Mouse (Mus musculus) stomach, embryonic 16.5 days (tissue): ENCODE measurements around the gene Fstl1. TPM values are rescaled to one million over a fixed set of nuclear protein-coding genes. Genes with fewer than 3 reads are reported as not detected.

Experiments used
- ATAC-seq: fragments of 200-750 bp; cut with Nextera tagmentation; 2 replicates; pipeline ENCODE4 v1.8.0; 2017; ENCODE audit warnings: moderate number of reproducible peaks, moderate TSS enrichment; ENCODE audit not compliant: insufficient read depth, low FRiP score
- H3K27ac ChIP-seq: fragments of 300-500 bp; sonication (generic); 2 replicates; pipeline ENCODE4 v1.5.1; 2014; ENCODE audit warnings: low read length
- H3K27me3 ChIP-seq: fragments of 300-500 bp; sonication (generic); 2 replicates; pipeline ENCODE4 v1.6.1; 2014; ENCODE audit warnings: low read length, control low read depth, mixed read lengths; ENCODE audit not compliant: control insufficient read depth, insufficient read depth
- H3K36me3 ChIP-seq: fragments of 300-500 bp; sonication (generic); 2 replicates; pipeline ENCODE4 v1.6.1; 2014; ENCODE audit warnings: low read length; ENCODE audit not compliant: control insufficient read depth, insufficient read depth
- H3K4me1 ChIP-seq: fragments of 300-500 bp; sonication (generic); 2 replicates; pipeline ENCODE4 v1.6.1; 2014; ENCODE audit warnings: low read length, control low read depth, mixed read lengths; ENCODE audit not compliant: control insufficient read depth, insufficient read depth
- H3K4me2 ChIP-seq: fragments of 300-500 bp; sonication (generic); 2 replicates; pipeline ENCODE4 v1.6.1; 2014; ENCODE audit warnings: low read depth, low read length, mixed read lengths
- H3K4me3 ChIP-seq: fragments of 300-500 bp; sonication (generic); replicated peaks from 2 replicates; pipeline ENCODE4 v1.5.1; 2014; ENCODE audit warnings: mild to moderate bottlenecking, low read length
- H3K9ac ChIP-seq: fragments of 300-500 bp; sonication (generic); 2 replicates; pipeline ENCODE4 v1.6.1; 2014; ENCODE audit warnings: low read length
- H3K9me3 ChIP-seq: fragments of 300-500 bp; sonication (generic); replicated peaks from 2 replicates; pipeline ENCODE4 v1.6.1; 2016; ENCODE audit warnings: low read length, control low read depth; ENCODE audit not compliant: control insufficient read depth
- WGBS: fragments of 180-500 bp; shearing (Covaris S2); extraction: QIAGEN DNeasy Blood & Tissue Kit; methylation state at CpG from one replicate; pipeline ENCODE4 v1.1.7; 2014; 5-methylcytosine and 5-hydroxymethylcytosine counted together
- polyA plus RNA-seq: library from polyadenylated mRNA; unstranded; fragments of >200 nt; fragmentation: Nextera tagmentation; extraction: Ambion mirVana; gene quantifications from 2 replicates; pipeline ENCODE4 v1.2.1, GENCODE M21; 2015

The Fstl1 gene
- polyA plus RNA-seq, 1 experiment from 2014 or later, result 417 TPM

DNA sequence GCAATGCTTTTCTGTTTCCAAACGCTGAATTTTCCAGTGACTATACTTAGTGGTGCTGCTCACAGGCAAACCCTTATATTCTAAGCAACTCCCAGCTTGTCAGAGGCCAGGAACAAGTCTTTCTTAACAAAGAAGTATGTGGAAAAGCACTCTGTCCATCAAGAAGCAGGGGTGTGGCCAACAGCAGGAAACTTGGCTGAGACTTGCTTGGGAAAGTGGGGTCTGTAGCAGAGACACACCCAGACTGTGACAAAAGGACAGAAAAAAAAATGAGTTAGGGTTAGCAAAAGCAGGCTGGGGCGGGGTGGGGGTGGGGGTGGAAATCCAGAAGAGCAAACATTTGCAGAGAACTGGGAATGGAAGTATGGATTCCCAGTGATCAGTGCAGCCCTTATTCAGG is 23.8 kb upstream of the Fstl1 start:
- ATAC-seq, result peak; percentile 89
- Histone ChIP-seq H3K9ac (no peak overlapping the region), H3K36me3 (no peaks in the 10 kb centered on the region), H3K9me3 (no peaks in the 10 kb centered on the region), H3K4me3 (no peak overlapping the region), H3K4me2 (no peak overlapping the region), H3K27me3 (no peaks in the 10 kb centered on the region), H3K27ac (peak overlapping the region; percentile 93), H3K4me1 (peaks cover 10% of the 10 kb centered on the region)
- WGBS, result 18% methylated on average over 2 of the region's 2 CpGs

DNA sequence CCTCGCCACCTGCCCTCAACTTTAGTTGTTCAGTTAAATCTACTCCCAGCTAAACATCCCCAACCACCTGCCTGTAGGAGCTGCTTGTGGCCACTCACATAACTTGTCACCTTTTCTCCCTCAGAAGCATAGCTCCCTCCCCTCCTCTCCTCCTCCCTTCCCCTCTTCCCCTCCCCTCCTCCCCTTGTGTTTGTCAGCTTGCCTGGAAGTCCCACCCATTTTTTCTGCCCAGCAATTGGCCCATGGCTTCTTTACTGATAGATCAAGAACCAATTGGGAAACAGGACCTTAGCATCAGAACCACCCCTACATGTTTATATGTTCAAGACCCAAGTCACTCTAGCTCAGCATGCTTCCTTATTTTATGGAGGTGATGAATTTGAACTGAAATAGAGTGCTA is 22.9 kb upstream of the Fstl1 start:
- ATAC-seq, result peak; percentile 44; the same call in 1 of the 2 replicates
- Histone ChIP-seq H3K36me3 (no peaks in the 10 kb centered on the region), H3K27ac (peak overlapping the region; percentile 93), H3K4me1 (peaks cover 10% of the 10 kb centered on the region), H3K27me3 (no peaks in the 10 kb centered on the region), H3K9me3 (no peaks in the 10 kb centered on the region), H3K9ac (peak overlapping the region; percentile 43; the same call in 1 of the 2 replicates), H3K4me2 (no peak overlapping the region), H3K4me3 (no peak overlapping the region)
- 73% methylated on average over 1 of the region's 1 CpGs for WGBS

DNA sequence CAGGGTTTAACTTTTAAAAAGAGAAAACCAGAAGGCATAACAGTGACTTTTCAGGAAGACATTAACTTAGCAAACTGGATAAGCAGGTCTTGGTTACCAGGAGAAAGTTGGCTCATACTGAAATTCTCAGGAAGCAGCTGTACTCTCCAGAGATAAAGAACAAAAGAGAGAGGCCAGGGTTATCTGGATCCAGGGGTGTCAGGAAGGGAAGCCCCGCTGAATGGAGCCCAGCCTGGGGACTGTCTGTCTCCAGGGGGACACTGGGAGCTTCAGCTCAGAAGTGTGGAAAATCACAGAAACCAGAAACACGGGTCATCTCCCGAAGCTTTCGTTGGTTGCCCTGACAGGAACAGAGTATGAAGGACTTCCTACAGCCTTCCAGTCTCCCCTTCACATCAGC is 22.2 kb upstream of the Fstl1 start:
- no peaks in the 10 kb centered on the region for H3K36me3 ChIP-seq
- H3K27me3 ChIP-seq, result no peaks in the 10 kb centered on the region
- ATAC-seq, result no peak
- WGBS, result 36% methylated on average over 4 of the region's 4 CpGs
- H3K9me3 ChIP-seq, result no peaks in the 10 kb centered on the region
- peaks cover 10% of the 10 kb centered on the region for H3K4me1 ChIP-seq
- no peak overlapping the region for H3K4me3 ChIP-seq
- H3K4me2 ChIP-seq, result no peak overlapping the region
- peak overlapping the region; percentile 93 for H3K27ac ChIP-seq
- peak overlapping the region; percentile 37; the same call in 1 of the 2 replicates for H3K9ac ChIP-seq

DNA sequence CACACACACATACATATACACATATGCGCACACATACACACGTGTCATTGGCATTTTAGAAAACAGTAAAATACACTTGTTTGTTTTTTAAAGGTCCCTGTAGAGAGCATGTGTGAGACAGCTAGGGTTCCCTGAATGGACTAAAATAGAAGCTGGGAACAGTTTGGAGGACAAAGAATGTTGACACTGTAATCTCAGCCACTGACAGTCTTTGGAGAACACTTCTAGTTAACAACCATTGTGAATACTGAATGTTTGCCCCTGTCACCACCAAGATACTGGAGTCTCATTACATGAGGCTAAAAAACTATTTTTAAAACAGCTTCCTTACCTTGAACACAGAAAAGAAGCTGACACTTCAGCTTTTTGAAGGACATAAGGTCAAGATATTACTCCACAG is 19.4 kb upstream of the Fstl1 start:
- WGBS, result 70% methylated on average over 2 of the region's 2 CpGs
- no peaks in the 10 kb centered on the region for H3K36me3 ChIP-seq
- H3K9me3 ChIP-seq, result no peaks in the 10 kb centered on the region
- H3K4me3 ChIP-seq, result no peak overlapping the region
- ATAC-seq, result no peak
- peaks cover 10% of the 10 kb centered on the region for H3K4me1 ChIP-seq
- H3K27me3 ChIP-seq, result no peaks in the 10 kb centered on the region
- H3K9ac ChIP-seq, result no peak overlapping the region
- H3K4me2 ChIP-seq, result no peak overlapping the region
- no peak overlapping the region for H3K27ac ChIP-seq

DNA sequence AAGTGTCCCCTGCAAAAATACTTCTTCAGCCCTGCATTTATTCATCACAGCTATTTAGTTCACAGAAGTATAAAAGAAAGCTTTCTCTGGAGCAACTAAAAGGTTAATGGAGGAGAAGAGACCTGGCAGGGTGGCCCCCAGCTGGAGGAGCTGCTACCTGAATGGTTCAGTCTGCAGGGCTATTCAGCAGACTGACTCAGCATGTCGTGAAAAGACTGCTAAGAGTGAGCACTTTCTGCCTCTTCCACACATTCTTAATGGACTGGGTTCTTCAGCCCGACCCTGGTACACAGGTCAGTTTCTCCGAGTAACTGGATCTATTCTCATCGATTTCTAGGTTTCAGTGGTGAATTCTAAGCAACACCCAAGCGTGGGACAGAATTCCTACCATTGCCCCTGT is 12.9 kb upstream of the Fstl1 start:
- H3K36me3 ChIP-seq, result no peaks in the 10 kb centered on the region
- no peaks in the 10 kb centered on the region for H3K4me1 ChIP-seq
- 38% methylated on average over 5 of the region's 5 CpGs for WGBS
- no peaks in the 10 kb centered on the region for H3K27me3 ChIP-seq
- H3K4me3 ChIP-seq, result no peak overlapping the region
- H3K27ac ChIP-seq, result no peak overlapping the region
- H3K4me2 ChIP-seq, result no peak overlapping the region
- H3K9ac ChIP-seq, result no peak overlapping the region
- no peak for ATAC-seq
- H3K9me3 ChIP-seq, result no peaks in the 10 kb centered on the region

DNA sequence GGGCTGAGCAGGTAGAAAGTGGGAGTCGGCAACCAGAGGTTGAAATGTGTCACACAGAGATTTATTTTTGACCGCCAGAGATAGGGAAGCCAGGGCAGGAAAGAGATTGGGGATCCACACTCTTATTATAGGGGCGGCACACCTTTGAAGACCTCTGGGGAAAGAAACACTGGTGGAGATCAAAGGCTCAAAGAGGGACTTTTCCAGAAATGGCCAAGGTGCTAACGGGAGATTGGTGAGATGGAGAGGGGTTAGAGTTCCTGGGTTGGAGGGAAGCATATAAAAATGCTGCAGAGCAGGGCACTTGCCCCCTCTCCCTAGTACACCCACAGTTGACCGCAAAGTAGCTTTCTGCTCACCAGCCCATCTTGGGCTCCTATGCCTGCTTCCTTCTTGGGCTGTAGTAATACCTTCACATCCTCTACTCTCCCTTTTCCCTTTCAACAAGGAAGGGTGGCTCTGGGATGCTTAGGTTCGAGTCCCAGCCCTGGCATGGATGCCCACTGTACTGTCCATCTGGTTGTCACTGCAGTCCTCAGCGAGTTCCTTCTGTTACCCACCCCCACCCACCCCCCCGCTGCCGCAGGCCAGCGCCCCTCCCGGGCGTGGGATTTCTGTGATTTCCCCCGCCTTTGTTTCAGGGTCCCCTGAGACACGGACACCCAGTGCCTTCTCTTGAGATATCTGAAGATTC is 360 bp upstream of the Fstl1 start:
- 30% methylated on average over 14 of the region's 14 CpGs for WGBS
- H3K9me3 ChIP-seq, result no peaks in the 10 kb centered on the region
- H3K4me2 ChIP-seq, result peak overlapping the region; percentile 62
- peaks cover 22% of the 10 kb centered on the region for H3K4me1 ChIP-seq
- H3K4me3 ChIP-seq, result peak overlapping the region; percentile 91
- H3K27ac ChIP-seq, result no peak overlapping the region
- peaks cover 2% of the 10 kb centered on the region; the same call in 1 of the 2 replicates for H3K36me3 ChIP-seq
- H3K27me3 ChIP-seq, result no peaks in the 10 kb centered on the region
- ATAC-seq, result no peak
- H3K9ac ChIP-seq, result peak overlapping the region; percentile 92

DNA sequence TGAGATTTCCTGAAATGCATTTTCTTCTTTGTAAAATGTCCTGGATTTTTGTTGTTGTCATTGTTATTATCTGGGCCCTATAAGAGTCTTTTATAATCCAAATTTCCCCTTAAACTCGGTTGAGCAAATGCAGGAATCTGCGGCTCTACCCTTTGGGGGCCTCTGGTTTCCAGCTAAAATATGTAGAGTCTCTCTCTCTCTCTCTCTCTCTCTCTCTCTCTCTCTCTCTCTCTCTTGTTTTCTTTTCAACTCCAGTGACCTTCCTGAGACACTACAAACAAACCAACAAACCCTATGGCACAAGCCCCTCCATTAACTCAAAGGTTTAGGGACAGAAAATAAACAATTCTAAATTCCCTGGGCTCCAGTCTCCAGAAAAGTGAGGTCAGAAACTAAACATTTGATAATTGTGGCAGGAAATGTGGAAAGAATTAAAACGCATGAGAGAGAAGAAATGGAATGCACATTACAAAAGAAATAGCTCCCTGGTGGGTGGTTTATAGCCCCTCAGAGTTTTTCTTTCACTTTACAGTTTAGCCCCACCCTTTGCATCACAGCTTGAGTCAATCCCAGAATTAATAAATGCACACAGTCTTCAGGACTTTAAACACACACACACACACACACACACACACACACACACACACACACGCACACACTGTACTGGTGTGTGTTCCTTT is 1.3 kb downstream of the Fstl1 start:
- Histone ChIP-seq H3K27ac (peak overlapping the region; percentile 90), H3K4me3 (peak overlapping the region; percentile 91), H3K27me3 (no peaks in the 10 kb centered on the region), H3K9me3 (no peaks in the 10 kb centered on the region), H3K9ac (peak overlapping the region; percentile 92), H3K4me1 (peaks cover 24% of the 10 kb centered on the region), H3K36me3 (peaks cover 8% of the 10 kb centered on the region; the same call in 1 of the 2 replicates), H3K4me2 (peak overlapping the region; percentile 62)
- peak; percentile 39; the same call in 1 of the 2 replicates for ATAC-seq
- 10% methylated on average over 4 of the region's 4 CpGs for WGBS

DNA sequence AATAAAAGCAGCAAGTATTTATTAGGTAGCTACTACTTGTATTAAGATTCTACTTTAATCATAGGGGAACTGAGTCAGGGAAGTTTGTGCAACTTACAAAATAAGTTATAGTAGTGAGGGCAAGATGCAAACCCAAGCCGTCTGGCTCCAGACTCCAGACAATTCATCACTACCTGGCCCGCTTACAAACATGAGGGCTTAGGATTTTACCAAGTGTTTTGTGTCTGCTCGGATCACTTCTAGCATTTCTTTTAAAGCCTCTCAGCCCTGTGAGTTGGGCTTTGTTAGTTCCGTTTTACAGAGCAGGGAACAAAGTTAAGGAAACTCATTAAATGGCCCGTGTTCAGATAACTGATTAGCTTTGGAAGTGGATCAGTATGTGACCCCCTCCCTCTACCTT is 1.9 kb downstream of the Fstl1 start:
- Histone ChIP-seq H3K4me2 (peak overlapping the region; percentile 62), H3K36me3 (peaks cover 8% of the 10 kb centered on the region; the same call in 1 of the 2 replicates), H3K27me3 (no peaks in the 10 kb centered on the region), H3K27ac (peak overlapping the region; percentile 90), H3K9ac (peak overlapping the region; percentile 24; the same call in 1 of the 2 replicates), H3K4me1 (peaks cover 24% of the 10 kb centered on the region), H3K9me3 (no peaks in the 10 kb centered on the region), H3K4me3 (peak overlapping the region; percentile 91)
- no peak for ATAC-seq
- 28% methylated on average over 5 of the region's 5 CpGs for WGBS

DNA sequence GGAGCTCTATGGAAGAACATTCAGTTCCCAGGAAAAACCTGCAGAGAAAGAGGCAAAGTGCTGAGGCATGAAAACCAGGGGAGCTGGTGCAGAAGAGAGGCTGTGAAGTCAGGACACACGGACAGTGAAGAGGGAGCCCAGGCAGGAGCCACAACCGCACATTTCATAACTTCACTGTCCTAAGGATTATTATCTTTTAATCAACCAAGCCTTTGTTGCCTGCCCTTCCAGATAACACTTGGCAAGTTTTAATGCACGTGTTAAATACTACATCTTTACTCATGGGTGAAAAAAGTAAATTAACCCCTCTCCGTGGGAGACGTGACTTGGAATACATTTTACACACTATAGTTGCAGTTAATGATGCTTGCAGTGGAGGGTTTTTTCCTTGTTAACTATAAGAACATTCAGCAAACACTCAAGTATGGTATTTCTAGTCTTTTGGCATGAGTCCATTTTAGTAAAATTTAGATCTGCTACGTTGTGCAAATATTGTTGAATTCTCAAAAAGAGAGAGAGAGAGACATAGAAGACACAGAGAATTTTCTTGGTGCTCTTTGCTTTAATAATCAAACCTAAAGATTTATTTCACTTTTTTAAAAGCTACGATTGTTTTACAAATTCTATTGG is 3.1 kb downstream of the Fstl1 start:
- no peak for ATAC-seq
- 52% methylated on average over 7 of the region's 7 CpGs for WGBS

More for the DNA sequence above, 3.1 kb downstream of the Fstl1 start:
- Histone ChIP-seq H3K9me3 (no peaks in the 10 kb centered on the region), H3K36me3 (peaks cover 12% of the 10 kb centered on the region; the same call in 1 of the 2 replicates), H3K9ac (peak overlapping the region; percentile 24), H3K27ac (peak overlapping the region; percentile 35), H3K4me2 (peak overlapping the region; percentile 62), H3K4me3 (peak overlapping the region; percentile 21), H3K4me1 (peaks cover 24% of the 10 kb centered on the region), H3K27me3 (no peaks in the 10 kb centered on the region)
